Mouse (Mus musculus) brain, embryonic 14.5 days (tissue): ENCODE measurements around the gene Acsbg2.

ENCODE experiments used
- CTCF ChIP-seq: fragments of 200-500 bp; IDR thresholded peaks from 2 replicates; pipeline ENCODE4 v1.5.1; 2012; ENCODE audit warnings: inconsistent platforms, mild to moderate bottlenecking, moderate library complexity, borderline replicate concordance; ENCODE audit not compliant: insufficient read depth, insufficient read length; ENCODE audit errors: extremely low read depth
- POLR2A ChIP-seq: fragments of 200-500 bp; IDR thresholded peaks from 2 replicates; pipeline ENCODE4 v1.6.1; 2012; ENCODE audit warnings: mild to moderate bottlenecking, inconsistent platforms, borderline replicate concordance; ENCODE audit not compliant: poor library complexity, insufficient read depth, insufficient read length, severe bottlenecking; ENCODE audit errors: extremely low read depth

- no peak for TF ChIP-seq CTCF
- TF ChIP-seq POLR2A, result no peak
Measured at GRCm38 (mm10) chr17:56799276-56799675, 75.0 kb downstream of the Acsbg2 start.
